Mouse (Mus musculus): ENCODE measurements around the gene AU021092.
"Not testable (repeated sequence)": the region's sequence is repeated elsewhere in the genome, so short reads cannot be mapped to it uniquely, and the experiment has no call there.

Gene AU021092

DNA sequence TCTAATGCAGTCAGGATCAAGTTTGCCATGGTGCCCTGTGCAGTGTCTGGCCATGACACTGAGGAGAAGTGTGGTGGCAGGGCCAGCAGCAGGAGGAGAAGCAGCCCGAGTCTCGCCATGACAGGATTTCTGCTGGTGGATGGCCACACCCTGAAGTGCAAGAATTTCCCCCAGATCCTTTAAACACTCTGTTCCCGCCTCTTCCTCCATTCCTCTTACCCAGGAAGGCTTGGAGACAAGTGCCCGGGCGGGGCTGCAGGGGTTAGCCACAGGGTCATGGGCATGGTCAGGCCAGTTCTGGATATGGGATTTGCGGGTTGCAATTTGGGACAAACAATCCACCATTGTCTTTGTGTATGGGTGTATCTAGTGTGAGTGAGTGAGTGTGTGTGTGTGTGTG is at the start of gene AU021092:
TSS of gene AU021092 (minus strand) at position 160 of the 400 bp plus-strand sequence.
- in situ Hi-C loops (cut with MboI; ENCODE audit: low sequenced_read_pairs), result no loop called here

GRCm38 (mm10) chr16:5271411-5272035 is 49.4 kb upstream of the AU021092 start:
- in situ Hi-C loops (cut with MboI; ENCODE audit: low sequenced_read_pairs), result no loop called here

- in situ Hi-C loops (cut with MboI; ENCODE audit: low sequenced_read_pairs), result no loop called here
Observed at GRCm38 (mm10) chr16:5263926-5264325, 41.8 kb upstream of the AU021092 start.

GRCm38 (mm10) chr16:5263156-5263555 is 41.1 kb upstream of the AU021092 start:
- in situ Hi-C loops (cut with MboI; ENCODE audit: low sequenced_read_pairs), result no loop called here

DNA sequence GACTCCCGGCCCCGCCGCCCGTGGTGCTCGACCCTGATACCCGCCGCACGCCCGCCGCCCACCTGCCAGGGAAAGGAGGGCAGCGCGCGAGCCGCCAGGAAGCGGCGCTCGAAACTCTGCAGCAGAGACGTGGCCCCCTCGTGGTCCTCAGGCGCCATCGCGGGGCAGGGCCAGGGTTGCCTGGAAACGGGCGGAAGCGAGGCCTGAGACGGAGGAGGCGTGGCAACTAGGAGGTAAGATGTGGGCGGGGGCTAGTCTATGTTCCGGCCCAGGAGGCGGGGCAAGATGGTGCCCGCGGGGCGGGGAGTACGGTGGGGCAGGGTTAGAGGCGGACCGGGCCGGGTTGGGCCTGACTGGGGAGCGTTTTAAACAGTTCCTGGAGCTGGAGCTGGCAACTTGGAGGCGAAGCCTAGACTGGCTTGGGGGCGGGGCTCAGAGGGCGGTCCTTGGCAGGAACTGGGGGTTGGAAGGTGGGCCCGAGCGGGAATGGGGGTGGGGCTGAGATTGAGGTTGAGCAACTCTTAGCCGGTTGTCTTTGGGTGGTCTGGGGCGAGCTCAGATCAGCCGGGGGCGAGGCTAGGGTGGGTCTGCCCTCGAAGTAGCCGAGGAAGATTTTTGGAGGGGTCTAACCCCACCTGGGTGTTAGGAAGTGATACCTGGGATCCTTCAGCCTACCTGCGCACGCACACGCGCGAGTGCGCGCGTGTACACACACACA is 33.8 kb upstream of the AU021092 start, which contains the start of gene Eef2kmt:
TSS of gene Eef2kmt (minus strand) at position 205 of the 718 bp plus-strand sequence.
- in situ Hi-C loops (cut with MboI; ENCODE audit: low sequenced_read_pairs), result no loop called here

- in situ Hi-C loops (cut with MboI; ENCODE audit: low sequenced_read_pairs), result no loop called here
Observed at GRCm38 (mm10) chr16:5255081-5255740, 33.1 kb upstream of the AU021092 start.

- in situ Hi-C loops (cut with MboI; ENCODE audit: low sequenced_read_pairs), result no loop called here
Observed at GRCm38 (mm10) chr16:5254346-5255025, 32.4 kb upstream of the AU021092 start.

GRCm38 (mm10) chr16:5252260-5252659 is 30.2 kb upstream of the AU021092 start:
- in situ Hi-C loops (cut with MboI; ENCODE audit: low sequenced_read_pairs), result no loop called here

GRCm38 (mm10) chr16:5250891-5251290 is 28.8 kb upstream of the AU021092 start:
- in situ Hi-C loops (cut with MboI; ENCODE audit: low sequenced_read_pairs), result no loop called here

DNA sequence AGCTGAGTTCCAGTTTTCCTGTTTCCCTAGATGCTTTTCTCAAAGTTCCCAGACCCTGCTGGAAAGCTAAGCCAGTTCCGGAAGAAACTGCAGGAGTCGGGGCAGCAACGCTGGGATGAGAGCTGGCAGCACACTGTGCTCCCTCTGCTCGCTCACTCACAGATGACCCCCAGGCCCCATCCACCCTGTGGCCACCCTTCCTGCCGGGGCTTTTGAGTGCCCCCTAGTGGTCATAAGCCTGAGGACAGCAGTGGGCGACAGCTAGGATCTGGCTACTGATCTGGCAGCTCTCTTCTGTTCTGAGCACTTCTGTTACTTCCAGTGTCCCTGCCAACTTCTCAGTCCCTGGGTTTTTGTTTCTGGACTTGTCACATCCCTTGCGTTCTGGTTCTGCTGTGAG is 22.3 kb upstream of the AU021092 start:
- in situ Hi-C loops (cut with MboI; ENCODE audit: low sequenced_read_pairs), result no loop called here

- in situ Hi-C loops (cut with MboI; ENCODE audit: low sequenced_read_pairs), result no loop called here
Observed at GRCm38 (mm10) chr16:5242882-5243281, 20.8 kb upstream of the AU021092 start.

GRCm38 (mm10) chr16:5242355-5242754 is 20.3 kb upstream of the AU021092 start:
- in situ Hi-C loops (cut with MboI; ENCODE audit: low sequenced_read_pairs), result no loop called here

- in situ Hi-C loops (cut with MboI; ENCODE audit: low sequenced_read_pairs), result no loop called here
Observed at GRCm38 (mm10) chr16:5233418-5234313, 11.6 kb upstream of the AU021092 start, which contains the start of gene Alg1. Gene Alg1, plus strand, starts transcription at chr16:5233621.

DNA sequence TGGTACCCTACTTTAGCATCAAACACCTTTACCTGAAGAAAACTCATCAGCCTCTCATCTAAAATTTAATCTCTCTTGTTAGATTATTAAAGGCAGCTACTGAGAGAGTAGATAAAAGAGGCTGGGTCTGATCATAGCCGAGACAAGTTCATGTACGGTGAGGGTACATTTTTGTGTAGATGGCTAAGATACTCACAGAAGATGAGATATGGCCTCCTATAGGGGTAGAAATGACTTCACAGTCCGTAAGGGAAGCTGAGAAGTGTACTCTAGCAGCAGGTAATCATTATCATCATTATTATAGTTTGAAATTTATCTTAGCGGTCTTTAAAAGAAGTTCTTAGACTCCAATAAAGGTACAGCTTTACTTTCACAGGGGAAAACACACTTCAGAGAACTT is 10.9 kb upstream of the AU021092 start:
- in situ Hi-C loops (cut with MboI; ENCODE audit: low sequenced_read_pairs), result no loop called here

GRCm38 (mm10) chr16:5228103-5228502 is 6.0 kb upstream of the AU021092 start:
- in situ Hi-C loops (cut with MboI; ENCODE audit: low sequenced_read_pairs), result not testable (repeated sequence)

- in situ Hi-C loops (cut with MboI; ENCODE audit: low sequenced_read_pairs), result not testable (repeated sequence)
Observed at GRCm38 (mm10) chr16:5227501-5227900, 5.4 kb upstream of the AU021092 start.

GRCm38 (mm10) chr16:5226534-5226933 is 4.4 kb upstream of the AU021092 start:
- in situ Hi-C loops (cut with MboI; ENCODE audit: low sequenced_read_pairs), result not testable (repeated sequence)

DNA sequence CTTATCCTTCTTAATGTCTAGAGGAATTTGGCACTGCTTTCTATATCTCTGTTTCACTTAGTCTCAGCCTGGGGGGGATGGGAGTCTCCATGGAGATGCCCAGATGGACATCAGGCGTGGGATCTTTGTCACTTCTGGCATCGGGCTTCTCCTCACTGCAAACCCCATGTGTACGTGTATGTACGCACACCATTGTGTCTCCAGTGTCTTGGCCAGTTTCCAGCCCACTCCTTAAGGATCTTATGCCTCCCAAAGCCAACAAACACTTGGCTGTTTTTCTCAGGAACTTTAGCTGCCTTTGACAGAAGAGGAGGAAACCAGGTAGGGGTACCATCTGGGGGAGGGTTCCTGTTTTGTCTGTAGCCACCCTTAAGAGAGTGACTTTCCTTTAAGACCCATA is 696 bp downstream of the AU021092 start:
- in situ Hi-C loops (cut with MboI; ENCODE audit: low sequenced_read_pairs), result no loop called here

- in situ Hi-C loops (cut with MboI; ENCODE audit: low sequenced_read_pairs), result no loop called here
Observed at GRCm38 (mm10) chr16:5217341-5218133, 4.6 kb downstream of the AU021092 start.
